Mouse (Mus musculus) heart, postnatal 0 days (tissue): ENCODE measurements around the gene Patj.

Experiments used
- CTCF ChIP-seq: IDR thresholded peaks from 2 replicates; pipeline ENCODE4 v1.5.1; 2016; ENCODE audit warnings: antibody characterized with exemption, control low read depth, low read depth
- EP300 ChIP-seq: IDR thresholded peaks from 2 replicates; pipeline ENCODE4 v1.6.1; 2016; ENCODE audit warnings: antibody characterized with exemption, low read depth

- TF ChIP-seq CTCF (no peak), EP300 (no peak)
Measured at GRCm38 (mm10) chr4:98504743-98505142, 109.2 kb downstream of the Patj start.
